Mouse (Mus musculus) hindbrain, embryonic 14.5 days (tissue): ENCODE data around the gene Zfp831. TPM values are rescaled to one million over a fixed set of nuclear protein-coding genes. Genes with fewer than 3 reads are reported as not detected.

Experiments
- ATAC-seq: fragments of 200-750 bp; cut with Nextera tagmentation; 2 replicates; pipeline ENCODE4 v1.8.0; 2017; ENCODE audit warnings: moderate number of reproducible peaks, mild to moderate bottlenecking, moderate TSS enrichment, moderate library complexity; ENCODE audit not compliant: low FRiP score
- DNase-seq: peaks from one replicate; pipeline ENCODE4 v3.0.0-alpha.2; 2015; ENCODE audit warnings: low spot score
- H3K27ac ChIP-seq: fragments of 300-500 bp; sonication (generic); 2 replicates; pipeline ENCODE4 v1.5.1; 2014; ENCODE audit warnings: mild to moderate bottlenecking, moderate library complexity
- H3K27me3 ChIP-seq: fragments of 300-500 bp; sonication (generic); 2 replicates; pipeline ENCODE4 v1.6.1; 2014; ENCODE audit warnings: mild to moderate bottlenecking, low read length, mixed read lengths; ENCODE audit not compliant: control insufficient read depth, insufficient read depth
- H3K36me3 ChIP-seq: fragments of 300-500 bp; sonication (generic); replicated peaks from 2 replicates; pipeline ENCODE4 v1.6.1; 2014; ENCODE audit not compliant: control insufficient read depth, insufficient read depth
- H3K4me1 ChIP-seq: fragments of 300-500 bp; sonication (generic); replicated peaks from 2 replicates; pipeline ENCODE4 v1.6.1; 2014; ENCODE audit warnings: antibody characterized with exemption, low read length, mixed read lengths; ENCODE audit not compliant: control insufficient read depth, insufficient read depth
- H3K4me2 ChIP-seq: fragments of 300-500 bp; sonication (generic); replicated peaks from 2 replicates; pipeline ENCODE4 v1.6.1; 2014; ENCODE audit warnings: mild to moderate bottlenecking, moderate library complexity
- H3K4me3 ChIP-seq: fragments of 300-500 bp; sonication (generic); replicated peaks from 2 replicates; pipeline ENCODE4 v1.5.1; 2014; ENCODE audit warnings: mild to moderate bottlenecking, low read length
- H3K9ac ChIP-seq: fragments of 300-500 bp; sonication (generic); 2 replicates; pipeline ENCODE4 v1.6.1; 2014
- H3K9me3 ChIP-seq: fragments of 300-500 bp; sonication (generic); 2 replicates; pipeline ENCODE4 v1.6.1; 2016; ENCODE audit warnings: low read length; ENCODE audit not compliant: control insufficient read depth
- WGBS: fragments of 180-500 bp; shearing (Covaris S2); extraction: QIAGEN DNeasy Blood & Tissue Kit; methylation state at CpG from one replicate; pipeline ENCODE4 v1.1.7; 2014; 5-methylcytosine and 5-hydroxymethylcytosine counted together
- polyA plus RNA-seq: library from polyadenylated mRNA; unstranded; fragments of >200 nt; fragmentation: Nextera tagmentation; extraction: Ambion mirVana; gene quantifications from 2 replicates; pipeline ENCODE4 v1.2.1, GENCODE M21; 2014

Gene Zfp831
- polyA plus RNA-seq, 1 experiment from 2014 or later = not detected

GRCm38 (mm10) chr2:174605020-174605419, 38.3 kb upstream of the Zfp831 start:
- WGBS = 98% methylated on average over 1 of the region's 1 CpGs
- Histone ChIP-seq H3K9ac (no peak overlapping the region), H3K4me3 (no peak overlapping the region), H3K36me3 (no peaks in the 10 kb centered on the region), H3K27ac (no peak overlapping the region), H3K27me3 (no peaks in the 10 kb centered on the region), H3K4me2 (no peak overlapping the region), H3K9me3 (no peaks in the 10 kb centered on the region), H3K4me1 (no peaks in the 10 kb centered on the region)
- DNase-seq (no peak), ATAC-seq (no peak)

GRCm38 (mm10) chr2:174605442-174606087, 37.8 kb upstream of the Zfp831 start:
- Histone ChIP-seq H3K27me3 (no peaks in the 10 kb centered on the region), H3K27ac (no peak overlapping the region), H3K4me1 (no peaks in the 10 kb centered on the region), H3K9ac (no peak overlapping the region), H3K9me3 (no peaks in the 10 kb centered on the region), H3K36me3 (no peaks in the 10 kb centered on the region), H3K4me2 (no peak overlapping the region), H3K4me3 (no peak overlapping the region)
- ATAC-seq = no peak
- DNase-seq = no peak
- 91% methylated on average over 4 of the region's 4 CpGs for WGBS

DNA sequence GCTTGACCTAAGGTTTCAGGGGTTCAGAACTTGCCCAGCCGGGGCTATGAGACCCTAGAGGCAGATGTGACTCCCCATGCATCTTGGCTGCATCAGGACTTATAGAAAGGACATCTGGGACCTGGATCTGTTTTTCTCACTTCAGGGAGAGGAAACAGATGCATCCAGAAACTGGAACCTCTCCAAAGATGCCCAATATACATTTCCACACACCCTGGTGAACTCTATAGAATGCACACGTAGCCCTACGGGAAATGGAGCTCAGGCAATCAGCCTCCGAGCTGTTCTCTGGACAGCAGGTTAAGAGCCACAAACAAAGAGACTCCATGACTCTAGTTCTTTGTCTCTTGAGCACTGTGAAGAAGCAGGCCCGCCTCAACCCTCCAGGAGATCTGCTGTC, 37.0 kb upstream of the Zfp831 start:
- no peak overlapping the region for H3K9ac ChIP-seq

GRCm38 (mm10) chr2:174609892-174610291, 33.4 kb upstream of the Zfp831 start:
- no peak for ATAC-seq
- no peak overlapping the region for H3K4me2 ChIP-seq
- WGBS = 89% methylated on average over 5 of the region's 5 CpGs
- H3K9me3 ChIP-seq = no peaks in the 10 kb centered on the region
- no peak overlapping the region for H3K9ac ChIP-seq
- no peak overlapping the region for H3K27ac ChIP-seq
- no peak overlapping the region for H3K4me3 ChIP-seq
- H3K4me1 ChIP-seq = no peaks in the 10 kb centered on the region
- no peaks in the 10 kb centered on the region for H3K36me3 ChIP-seq
- no peak for DNase-seq
- H3K27me3 ChIP-seq = no peaks in the 10 kb centered on the region

More for the DNA sequence above, 37.0 kb upstream of the Zfp831 start:
- H3K27me3 ChIP-seq = no peaks in the 10 kb centered on the region
- H3K27ac ChIP-seq = no peak overlapping the region
- ATAC-seq (no peak), DNase-seq (no peak)
- no peak overlapping the region for H3K4me2 ChIP-seq
- H3K4me1 ChIP-seq = no peaks in the 10 kb centered on the region
- 57% methylated on average over 5 of the region's 5 CpGs for WGBS
- no peak overlapping the region for H3K4me3 ChIP-seq
- H3K36me3 ChIP-seq = no peaks in the 10 kb centered on the region
- no peaks in the 10 kb centered on the region for H3K9me3 ChIP-seq

DNA sequence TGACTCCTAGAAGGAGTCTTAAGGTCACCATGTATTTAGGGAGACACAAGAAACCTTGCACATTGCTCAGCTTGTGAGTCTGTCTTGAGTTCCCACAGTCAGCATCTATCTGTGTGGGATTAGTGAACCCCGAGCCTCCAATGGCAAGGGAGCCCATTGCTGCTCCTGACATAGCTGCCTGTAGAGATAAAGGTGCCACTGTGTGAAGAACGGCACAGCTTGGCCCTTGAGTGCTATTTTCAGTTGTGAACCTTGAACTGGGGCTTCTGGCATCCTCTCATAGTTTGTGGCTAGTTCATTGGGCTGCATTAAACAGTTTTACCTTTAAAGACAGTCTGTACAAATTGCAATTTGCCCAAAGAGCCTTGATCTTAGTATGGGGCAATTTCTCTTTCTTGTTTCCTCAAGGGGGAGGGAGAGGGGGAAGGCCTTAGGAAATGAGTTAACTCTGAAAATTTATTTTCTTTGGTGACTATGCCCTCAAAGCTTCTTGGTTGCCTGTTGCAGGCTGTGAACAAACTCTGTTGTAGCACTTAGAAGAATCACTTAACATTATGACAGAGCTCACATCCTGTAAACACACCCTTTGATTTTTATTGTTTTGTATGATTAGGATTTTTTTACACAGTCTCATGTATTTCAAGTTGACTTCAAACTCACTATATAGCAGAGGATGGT, 30.8 kb upstream of the Zfp831 start:
- no peak for ATAC-seq
- Histone ChIP-seq H3K4me1 (no peaks in the 10 kb centered on the region), H3K9ac (no peak overlapping the region), H3K9me3 (no peaks in the 10 kb centered on the region), H3K4me2 (no peak overlapping the region), H3K27ac (no peak overlapping the region), H3K27me3 (no peaks in the 10 kb centered on the region), H3K36me3 (no peaks in the 10 kb centered on the region), H3K4me3 (no peak overlapping the region)
- DNase-seq = no peak
- WGBS = 84% methylated on average over 2 of the region's 2 CpGs

- Histone ChIP-seq H3K27me3 (no peaks in the 10 kb centered on the region), H3K27ac (no peak overlapping the region), H3K4me1 (no peaks in the 10 kb centered on the region), H3K9me3 (no peaks in the 10 kb centered on the region), H3K9ac (no peak overlapping the region), H3K4me2 (no peak overlapping the region), H3K4me3 (no peak overlapping the region), H3K36me3 (no peaks in the 10 kb centered on the region)
- WGBS = 94% methylated on average over 8 of the region's 8 CpGs
- ATAC-seq = no peak
- DNase-seq = no peak
Measured at GRCm38 (mm10) chr2:174613221-174613620, 30.1 kb upstream of the Zfp831 start.

GRCm38 (mm10) chr2:174613921-174614441, 29.4 kb upstream of the Zfp831 start:
- no peak overlapping the region for H3K4me3 ChIP-seq
- no peaks in the 10 kb centered on the region for H3K4me1 ChIP-seq
- no peak overlapping the region for H3K4me2 ChIP-seq
- no peak overlapping the region for H3K27ac ChIP-seq
- no peak for DNase-seq
- no peaks in the 10 kb centered on the region for H3K9me3 ChIP-seq
- H3K27me3 ChIP-seq = no peaks in the 10 kb centered on the region
- H3K36me3 ChIP-seq = no peaks in the 10 kb centered on the region
- 81% methylated on average over 11 of the region's 11 CpGs for WGBS
- no peak overlapping the region for H3K9ac ChIP-seq
- no peak for ATAC-seq

DNA sequence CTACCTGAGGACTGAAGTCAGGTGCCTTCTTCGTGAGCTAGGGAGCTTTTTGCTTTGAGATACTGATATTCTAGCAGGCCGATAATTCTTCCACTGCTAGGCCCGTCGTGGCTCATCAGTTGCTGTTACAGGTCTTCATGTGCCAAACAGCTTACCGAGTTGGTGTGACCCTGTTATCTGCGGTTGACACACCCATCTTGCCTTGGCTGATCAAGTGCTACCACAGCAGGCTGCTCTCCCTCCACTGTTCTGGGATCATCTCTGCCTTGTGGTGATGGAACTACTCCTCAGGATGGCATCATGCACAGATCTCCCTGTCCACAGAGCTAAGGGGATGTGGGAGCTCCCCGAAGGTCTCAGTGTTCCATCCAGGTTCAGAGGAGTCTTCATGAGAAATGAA, 21.5 kb upstream of the Zfp831 start:
- no peak overlapping the region for H3K27ac ChIP-seq
- no peak overlapping the region for H3K4me2 ChIP-seq
- no peak overlapping the region for H3K4me3 ChIP-seq
- no peak overlapping the region for H3K9ac ChIP-seq
- 87% methylated on average over 7 of the region's 7 CpGs for WGBS
- DNase-seq = no peak
- no peaks in the 10 kb centered on the region for H3K9me3 ChIP-seq
- H3K4me1 ChIP-seq = no peaks in the 10 kb centered on the region
- ATAC-seq = no peak
- H3K36me3 ChIP-seq = no peaks in the 10 kb centered on the region
- H3K27me3 ChIP-seq = no peaks in the 10 kb centered on the region

DNA sequence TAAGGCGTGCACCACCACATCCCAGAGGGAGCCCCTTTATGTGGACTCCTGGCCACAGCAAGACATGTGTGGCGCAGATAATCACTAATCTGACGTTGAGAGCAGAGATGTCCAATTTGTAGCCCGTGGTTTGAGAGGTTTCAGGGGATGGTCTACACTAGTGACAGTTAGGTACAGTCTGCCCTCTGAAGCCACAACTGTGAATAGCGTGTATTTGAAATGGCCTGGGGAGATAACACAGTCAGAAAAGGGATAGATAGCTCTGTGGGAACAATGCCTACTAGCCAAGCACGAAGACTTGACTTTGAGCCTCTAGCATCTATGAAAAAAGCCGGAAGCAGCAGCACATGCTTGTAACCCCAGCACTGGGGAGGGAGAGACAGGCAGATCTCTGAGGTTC, 18.9 kb upstream of the Zfp831 start:
- no peak overlapping the region for H3K9ac ChIP-seq
- 85% methylated on average over 7 of the region's 7 CpGs for WGBS
- no peak for ATAC-seq

More for the DNA sequence above, 18.9 kb upstream of the Zfp831 start:
- Histone ChIP-seq H3K4me3 (no peak overlapping the region), H3K9me3 (no peaks in the 10 kb centered on the region), H3K4me2 (no peak overlapping the region), H3K27me3 (no peaks in the 10 kb centered on the region), H3K4me1 (no peaks in the 10 kb centered on the region), H3K36me3 (no peaks in the 10 kb centered on the region), H3K27ac (no peak overlapping the region)
- DNase-seq = no peak
